Mouse (Mus musculus): ENCODE data around the gene 4932429P05Rik.

4932429P05Rik gene

GRCm38 (mm10) chrX:89751968-89752367 is at the start of gene 4932429P05Rik:
4932429P05Rik (plus strand) TSS chrX:89752268.
- in situ Hi-C loops (cut with MboI, MseI) = no loop called here

All from regulatory T cell (primary cell).